Mouse (Mus musculus) liver, embryonic 16.5 days (tissue): ENCODE results near the gene Dhx38. TPM values are rescaled to one million over a fixed set of nuclear protein-coding genes. Genes with fewer than 3 reads are reported as not detected.
A peak's percentile ranks its signal among the peaks of the same experiment; 100 is the strongest.

Experiments
- ATAC-seq: fragments of 200-750 bp; cut with Nextera tagmentation; 2 replicates; pipeline ENCODE4 v1.8.0; 2017; ENCODE audit warnings: low read depth, mild to moderate bottlenecking, moderate number of reproducible peaks, moderate library complexity
- H3K27ac ChIP-seq: fragments of 300-500 bp; sonication (generic); 2 replicates; pipeline ENCODE4 v1.5.1; 2014; ENCODE audit warnings: mild to moderate bottlenecking, low read length
- H3K27me3 ChIP-seq: fragments of 300-500 bp; sonication (generic); 2 replicates; pipeline ENCODE4 v1.6.1; 2014; ENCODE audit warnings: low read depth, low read length, mixed read lengths; ENCODE audit not compliant: control insufficient read depth, insufficient read depth
- H3K36me3 ChIP-seq: fragments of 300-500 bp; sonication (generic); 2 replicates; pipeline ENCODE4 v1.6.1; 2014; ENCODE audit warnings: mild to moderate bottlenecking; ENCODE audit not compliant: control insufficient read depth, insufficient read depth
- H3K4me1 ChIP-seq: fragments of 300-500 bp; sonication (generic); 2 replicates; pipeline ENCODE4 v1.6.1; 2014; ENCODE audit warnings: low read depth, low read length, mixed read lengths; ENCODE audit not compliant: control insufficient read depth
- H3K4me2 ChIP-seq: fragments of 300-500 bp; sonication (generic); 2 replicates; pipeline ENCODE4 v1.6.1; 2014; ENCODE audit warnings: low read depth, low read length, mixed read lengths
- H3K4me3 ChIP-seq: fragments of 300-500 bp; sonication (generic); 2 replicates; pipeline ENCODE4 v1.5.1; 2014; ENCODE audit warnings: low read depth, mild to moderate bottlenecking, low read length
- H3K9ac ChIP-seq: fragments of 300-500 bp; sonication (generic); 2 replicates; pipeline ENCODE4 v1.6.1; 2014; ENCODE audit warnings: low read depth, low read length
- H3K9me3 ChIP-seq: fragments of 300-500 bp; sonication (generic); replicated peaks from 2 replicates; pipeline ENCODE4 v1.6.1; 2016; ENCODE audit warnings: low read length; ENCODE audit not compliant: control insufficient read depth
- WGBS: fragments of 180-500 bp; shearing (Covaris S2); extraction: QIAGEN DNeasy Blood & Tissue Kit; methylation state at CpG from one replicate; pipeline ENCODE4 v1.1.7; 2014; ENCODE audit not compliant: insufficient replicate concordance; 5-methylcytosine and 5-hydroxymethylcytosine counted together
- polyA plus RNA-seq: library from polyadenylated mRNA; unstranded; fragments of >200 nt; fragmentation: Nextera tagmentation; extraction: Ambion mirVana; gene quantifications from 2 replicates; pipeline ENCODE4 v1.2.1, GENCODE M21; 2015

The Dhx38 gene
- polyA plus RNA-seq, 1 experiment from 2014 or later = 10.4 TPM

- Histone ChIP-seq H3K27me3 (no peaks in the 10 kb centered on the region), H3K9ac (no peak overlapping the region), H3K4me2 (no peak overlapping the region), H3K36me3 (no peaks in the 10 kb centered on the region; the same call in 1 of the 2 replicates), H3K4me1 (no peaks in the 10 kb centered on the region; the same call in 1 of the 2 replicates), H3K27ac (no peak overlapping the region), H3K9me3 (no peaks in the 10 kb centered on the region), H3K4me3 (no peak overlapping the region)
- no peak for ATAC-seq
- 58% methylated on average over 6 of the region's 6 CpGs for whole genome bisulfite sequencing
These were observed 27.6 kb upstream of the Dhx38 start for GRCm38 (mm10) chr8:109593117-109593788.

GRCm38 (mm10) chr8:109592164-109592563 lies 26.5 kb upstream of the Dhx38 start:
- H3K9me3 ChIP-seq = no peaks in the 10 kb centered on the region
- H3K9ac ChIP-seq = no peak overlapping the region
- H3K36me3 ChIP-seq = no peaks in the 10 kb centered on the region; the same call in 1 of the 2 replicates
- 67% methylated on average over 5 of the region's 5 CpGs for WGBS
- H3K4me3 ChIP-seq = no peak overlapping the region
- no peak; the same call in 1 of the 2 replicates for ATAC-seq
- H3K4me2 ChIP-seq = no peak overlapping the region
- H3K27ac ChIP-seq = no peak overlapping the region
- H3K27me3 ChIP-seq = no peaks in the 10 kb centered on the region
- H3K4me1 ChIP-seq = no peaks in the 10 kb centered on the region; the same call in 1 of the 2 replicates

- Histone ChIP-seq H3K27ac (no peak overlapping the region), H3K4me1 (no peaks in the 10 kb centered on the region; the same call in 1 of the 2 replicates), H3K4me3 (no peak overlapping the region), H3K4me2 (no peak overlapping the region), H3K9me3 (no peaks in the 10 kb centered on the region), H3K27me3 (no peaks in the 10 kb centered on the region), H3K36me3 (no peaks in the 10 kb centered on the region; the same call in 1 of the 2 replicates), H3K9ac (no peak overlapping the region)
- ATAC-seq = peak; percentile 22; the same call in 1 of the 2 replicates
- WGBS = 50% methylated on average over 3 of the region's 3 CpGs
These were observed 25.7 kb upstream of the Dhx38 start for GRCm38 (mm10) chr8:109591367-109591766.

- 75% methylated on average over 9 of the region's 9 CpGs for WGBS
- Histone ChIP-seq H3K36me3 (no peaks in the 10 kb centered on the region; the same call in 1 of the 2 replicates), H3K4me3 (no peak overlapping the region), H3K27ac (no peak overlapping the region), H3K9ac (no peak overlapping the region), H3K4me1 (no peaks in the 10 kb centered on the region; the same call in 1 of the 2 replicates), H3K4me2 (no peak overlapping the region), H3K27me3 (no peaks in the 10 kb centered on the region), H3K9me3 (no peaks in the 10 kb centered on the region)
- ATAC-seq = no peak
These were observed 25.2 kb upstream of the Dhx38 start for GRCm38 (mm10) chr8:109590901-109591300.

GRCm38 (mm10) chr8:109586972-109587504 lies 21.4 kb upstream of the Dhx38 start:
- no peak overlapping the region for H3K4me2 ChIP-seq
- no peaks in the 10 kb centered on the region for H3K36me3 ChIP-seq
- H3K4me1 ChIP-seq = peaks cover 3% of the 10 kb centered on the region
- no peak overlapping the region for H3K4me3 ChIP-seq
- no peaks in the 10 kb centered on the region for H3K27me3 ChIP-seq
- ATAC-seq = peak; percentile 74
- no peaks in the 10 kb centered on the region for H3K9me3 ChIP-seq
- H3K27ac ChIP-seq = no peak overlapping the region
- WGBS = 44% methylated on average over 7 of the region's 7 CpGs
- no peak overlapping the region for H3K9ac ChIP-seq

GRCm38 (mm10) chr8:109585652-109586051 lies 20.0 kb upstream of the Dhx38 start:
- no peak for ATAC-seq
- Histone ChIP-seq H3K4me2 (peak overlapping the region; percentile 13), H3K4me1 (peaks cover 3% of the 10 kb centered on the region; the same call in 1 of the 2 replicates), H3K27me3 (no peaks in the 10 kb centered on the region), H3K9me3 (no peaks in the 10 kb centered on the region), H3K9ac (no peak overlapping the region), H3K36me3 (no peaks in the 10 kb centered on the region), H3K27ac (peak overlapping the region; percentile 80), H3K4me3 (no peak overlapping the region)

- Histone ChIP-seq H3K4me1 (peaks cover 3% of the 10 kb centered on the region; the same call in 1 of the 2 replicates), H3K9me3 (no peaks in the 10 kb centered on the region), H3K36me3 (no peaks in the 10 kb centered on the region), H3K4me3 (no peak overlapping the region), H3K27ac (peak overlapping the region; percentile 80), H3K4me2 (no peak overlapping the region), H3K9ac (no peak overlapping the region), H3K27me3 (no peaks in the 10 kb centered on the region)
- WGBS = 58% methylated on average over 3 of the region's 3 CpGs
- peak; percentile 63 for ATAC-seq
These were observed 19.2 kb upstream of the Dhx38 start for GRCm38 (mm10) chr8:109584830-109585229.

- Histone ChIP-seq H3K4me1 (peaks cover 3% of the 10 kb centered on the region; the same call in 1 of the 2 replicates), H3K27ac (peak overlapping the region; percentile 32), H3K36me3 (no peaks in the 10 kb centered on the region), H3K27me3 (no peaks in the 10 kb centered on the region), H3K4me3 (no peak overlapping the region), H3K4me2 (no peak overlapping the region), H3K9me3 (no peaks in the 10 kb centered on the region), H3K9ac (no peak overlapping the region)
- no peak; the same call in 1 of the 2 replicates for ATAC-seq
- whole genome bisulfite sequencing = 65% methylated on average over 4 of the region's 4 CpGs
These were observed 18.6 kb upstream of the Dhx38 start for GRCm38 (mm10) chr8:109584293-109584692.

- peak; percentile 79 for ATAC-seq
- WGBS = 34% methylated on average over 8 of the region's 8 CpGs
- Histone ChIP-seq H3K27me3 (no peaks in the 10 kb centered on the region), H3K9me3 (no peaks in the 10 kb centered on the region), H3K4me1 (no peaks in the 10 kb centered on the region), H3K4me2 (peak within 1 kb of the TSS; percentile 3), H3K36me3 (no peaks in the 10 kb centered on the region), H3K4me3 (peak within 1 kb of the TSS; percentile 30), H3K9ac (no peak within 1 kb of the TSS), H3K27ac (peak within 1 kb of the TSS; percentile 56)
These were observed 13.2 kb upstream of the Dhx38 start, which contains the start of gene Hp for GRCm38 (mm10) chr8:109578900-109579301. TSS of gene Hp (minus strand) at chr8:109579172.
